Mouse (Mus musculus): ENCODE data around the gene Rora. TPM values are rescaled to one million over a fixed set of nuclear protein-coding genes. Genes with fewer than 3 reads are reported as not detected.

Rora gene
- polyA plus RNA-seq, 1 experiment: 0.86 TPM

DNA sequence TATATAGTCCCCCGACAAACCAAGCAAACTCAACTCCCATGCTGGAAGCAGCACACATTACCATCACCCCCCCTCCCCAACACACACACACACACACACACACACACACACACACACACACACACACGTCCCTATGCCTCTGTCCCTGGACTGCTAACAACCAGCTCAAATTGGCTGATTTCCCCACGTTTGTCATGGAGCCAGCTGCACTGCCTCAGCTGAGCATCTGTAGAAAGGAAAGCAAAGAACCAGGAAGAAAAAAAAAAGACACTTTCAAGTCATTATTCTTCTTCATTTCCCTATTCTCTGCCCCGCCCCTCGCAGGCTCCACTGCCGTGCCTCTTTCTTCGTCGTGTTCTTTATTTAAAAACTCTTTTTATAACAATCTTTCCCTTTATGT, 235.1 kb downstream of the Rora start:
- TF ChIP-seq POLR2A (IDR thresholded peaks at IDR 0.05; ENCODE audit: insufficient read length, low read depth) (no peak), TCF3 (IDR thresholded peaks at IDR 0.05; ENCODE audit: insufficient read length, low read depth) (no peak), TCF12 (IDR thresholded peaks at IDR 0.05; ENCODE audit: insufficient read depth, poor library complexity, severe bottlenecking) (no peak), MYOD1 (IDR thresholded peaks at IDR 0.05; ENCODE audit: control insufficient read depth in 1 of 3, insufficient read length in 2 of 3, low read depth in 2 of 3) (no peak), CEBPB (IDR thresholded peaks at IDR 0.05; ENCODE audit: insufficient read depth, poor library complexity, severe bottlenecking) (no peak)

DNA sequence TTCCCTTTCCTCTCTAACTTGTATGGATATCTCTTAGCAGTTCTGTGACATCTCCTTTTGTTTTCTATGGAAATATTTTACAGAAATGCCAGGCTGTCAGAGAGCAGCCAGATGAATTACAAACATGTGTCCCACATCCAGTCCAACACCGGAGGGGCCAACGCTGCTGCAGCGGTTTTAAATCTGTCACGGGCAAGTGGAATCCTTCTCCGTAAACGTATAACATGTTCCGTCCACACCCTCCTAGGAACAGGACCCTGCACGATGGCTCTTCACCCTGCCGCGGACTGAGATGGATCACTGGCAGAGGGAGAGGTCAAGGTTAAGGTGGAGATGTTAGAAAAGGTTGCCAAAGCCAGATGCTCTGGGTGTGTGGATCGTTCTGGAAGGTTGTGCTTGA, 237.8 kb downstream of the Rora start:
- no peaks in the 10 kb centered on the region for H3K27me3 ChIP-seq (ENCODE audit: control insufficient read depth, insufficient read depth, insufficient read length)
- H3K79me2 ChIP-seq (ENCODE audit: control insufficient read depth, insufficient read depth): no peaks in the 10 kb centered on the region
- no peaks in the 10 kb centered on the region for H3K36me3 ChIP-seq (ENCODE audit: control insufficient read depth, insufficient read depth)
- TF ChIP-seq POLR2A (IDR thresholded peaks at IDR 0.05; ENCODE audit: insufficient read length, low read depth): no peak
- TF ChIP-seq CEBPB (IDR thresholded peaks at IDR 0.05; ENCODE audit: insufficient read depth, poor library complexity, severe bottlenecking): no peak
- no peak for TF ChIP-seq USF1 (IDR thresholded peaks at IDR 0.05; ENCODE audit: low read depth)
- TF ChIP-seq E2F4 (IDR thresholded peaks at IDR 0.05; ENCODE audit: insufficient read depth): no peak
- TF ChIP-seq SRF (IDR thresholded peaks at IDR 0.05; ENCODE audit: control insufficient read depth, insufficient read length, low read depth): no peak
- no peak for TF ChIP-seq REST (IDR thresholded peaks at IDR 0.05; ENCODE audit: insufficient read depth, insufficient read length)
- TF ChIP-seq MYOD1 (IDR thresholded peaks at IDR 0.05; ENCODE audit: control insufficient read depth in 1 of 3, insufficient read length in 2 of 3, low read depth in 2 of 3): no peak
- TF ChIP-seq TCF12 (IDR thresholded peaks at IDR 0.05; ENCODE audit: insufficient read depth, poor library complexity, severe bottlenecking): no peak
- no peak for TF ChIP-seq TCF3 (IDR thresholded peaks at IDR 0.05; ENCODE audit: insufficient read length, low read depth)
- TF ChIP-seq POLR2AphosphoS2 (IDR thresholded peaks at IDR 0.05; ENCODE audit: insufficient read length, low read depth): no peak
- H3ac ChIP-seq (ENCODE audit: control insufficient read depth, insufficient read length): no peak overlapping the region
- H3K4me2 ChIP-seq (ENCODE audit: low read depth): no peak overlapping the region
- H3K4me3 ChIP-seq: no peak overlapping the region

More for the DNA sequence above, 235.1 kb downstream of the Rora start:
- H3K79me2 ChIP-seq (ENCODE audit: control insufficient read depth, insufficient read depth): no peaks in the 10 kb centered on the region
- no peak overlapping the region for H3K4me3 ChIP-seq
- H3K4me2 ChIP-seq (ENCODE audit: low read depth): no peak overlapping the region
- no peak overlapping the region for H3ac ChIP-seq (ENCODE audit: control insufficient read depth, insufficient read length)
- H3K36me3 ChIP-seq (ENCODE audit: control insufficient read depth, insufficient read depth): no peaks in the 10 kb centered on the region
- no peaks in the 10 kb centered on the region for H3K27me3 ChIP-seq (ENCODE audit: control insufficient read depth, insufficient read depth, insufficient read length)

DNA sequence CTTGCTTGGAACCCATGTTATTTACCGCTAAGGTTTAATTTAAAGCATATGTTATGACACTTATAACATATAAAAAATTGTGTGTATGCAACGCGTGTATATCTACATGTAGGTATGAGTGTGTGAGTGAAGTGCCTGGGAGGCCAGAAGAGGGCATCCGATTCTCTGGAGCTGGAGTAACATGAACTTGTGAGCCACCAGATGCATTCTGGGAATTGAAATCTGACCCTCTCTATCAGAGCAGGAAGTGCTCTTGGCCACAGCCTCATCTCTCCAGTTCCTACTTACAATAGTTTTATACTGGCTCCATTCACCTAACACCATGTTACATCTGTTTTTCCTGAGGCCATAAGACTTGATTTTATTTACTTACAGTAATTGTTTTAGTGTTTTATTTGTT, 238.8 kb downstream of the Rora start:
- no peak overlapping the region for H3K4me2 ChIP-seq (ENCODE audit: low read depth)
- H3K4me3 ChIP-seq: no peak overlapping the region
- no peak overlapping the region for H3ac ChIP-seq (ENCODE audit: control insufficient read depth, insufficient read length)
- TF ChIP-seq POLR2AphosphoS2 (IDR thresholded peaks at IDR 0.05; ENCODE audit: insufficient read length, low read depth) (no peak), E2F4 (IDR thresholded peaks at IDR 0.05; ENCODE audit: insufficient read depth) (no peak)
- H3K79me2 ChIP-seq (ENCODE audit: control insufficient read depth, insufficient read depth): no peaks in the 10 kb centered on the region
- no peaks in the 10 kb centered on the region for H3K27me3 ChIP-seq (ENCODE audit: control insufficient read depth, insufficient read depth, insufficient read length)
- no peaks in the 10 kb centered on the region for H3K36me3 ChIP-seq (ENCODE audit: control insufficient read depth, insufficient read depth)

DNA sequence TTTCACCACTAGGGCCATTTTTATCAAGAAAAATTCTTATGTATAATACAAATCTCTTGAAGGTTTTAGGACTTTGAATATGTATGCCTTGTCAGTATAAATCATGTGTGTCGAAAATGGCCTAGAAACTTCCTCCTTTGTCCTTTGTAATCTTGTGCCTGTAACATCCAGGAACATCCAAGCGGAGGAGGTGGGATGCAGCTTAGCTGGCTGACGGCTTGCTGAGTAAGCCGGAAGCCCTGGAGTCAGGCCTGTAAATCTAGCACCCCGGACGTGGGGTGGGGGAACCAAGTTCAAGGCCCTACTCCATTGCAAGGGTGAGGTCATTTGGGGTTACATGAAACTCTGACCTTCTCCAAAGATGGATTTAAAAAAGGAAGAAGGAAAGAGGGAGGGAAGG, 239.3 kb downstream of the Rora start:
- Histone ChIP-seq H3ac (ENCODE audit: control insufficient read depth, insufficient read length) (no peak overlapping the region), H3K4me2 (ENCODE audit: low read depth) (no peak overlapping the region), H3K79me2 (ENCODE audit: control insufficient read depth, insufficient read depth) (no peaks in the 10 kb centered on the region), H3K27me3 (ENCODE audit: control insufficient read depth, insufficient read depth, insufficient read length) (no peaks in the 10 kb centered on the region), H3K36me3 (ENCODE audit: control insufficient read depth, insufficient read depth) (no peaks in the 10 kb centered on the region), H3K4me3 (no peak overlapping the region)
- TF ChIP-seq MYOG (IDR thresholded peaks at IDR 0.05; ENCODE audit: control insufficient read depth in 1 of 3, insufficient read depth in 1 of 3, insufficient read length in 2 of 3, low read depth in 2 of 3) (no peak), USF1 (IDR thresholded peaks at IDR 0.05; ENCODE audit: low read depth) (no peak), POLR2A (IDR thresholded peaks at IDR 0.05; ENCODE audit: insufficient read length, low read depth) (no peak), POLR2AphosphoS2 (IDR thresholded peaks at IDR 0.05; ENCODE audit: insufficient read length, low read depth) (no peak), TCF3 (IDR thresholded peaks at IDR 0.05; ENCODE audit: insufficient read length, low read depth) (no peak), CEBPB (IDR thresholded peaks at IDR 0.05; ENCODE audit: insufficient read depth, poor library complexity, severe bottlenecking) (no peak), MYOD1 (IDR thresholded peaks at IDR 0.05; ENCODE audit: control insufficient read depth in 1 of 3, insufficient read length in 2 of 3, low read depth in 2 of 3) (no peak), MAX (IDR thresholded peaks at IDR 0.05; ENCODE audit: low read depth) (no peak)

DNA sequence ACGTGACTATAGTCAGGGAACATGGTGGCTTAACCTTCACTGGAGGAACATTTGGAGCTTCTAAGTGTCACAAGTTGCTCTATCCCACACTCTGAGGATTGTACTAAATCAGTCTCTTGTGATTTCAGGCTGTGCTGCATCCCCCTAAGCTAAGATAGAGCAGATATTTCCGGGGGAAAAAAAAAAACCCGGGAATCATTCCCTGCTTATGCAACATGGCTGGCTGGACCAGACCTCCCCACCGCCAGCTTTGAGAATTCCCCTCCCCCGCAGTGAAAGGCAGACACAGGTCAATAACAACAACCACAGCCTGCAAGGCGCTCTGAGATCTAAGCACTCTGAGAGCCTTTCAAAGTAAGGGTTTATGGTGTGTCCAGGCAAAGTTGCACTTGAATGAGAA, 244.7 kb downstream of the Rora start:
- Histone ChIP-seq H3K4me3 (no peak overlapping the region), H3K79me2 (ENCODE audit: control insufficient read depth, insufficient read depth) (no peaks in the 10 kb centered on the region), H3K36me3 (ENCODE audit: control insufficient read depth, insufficient read depth) (no peaks in the 10 kb centered on the region), H3K27me3 (ENCODE audit: control insufficient read depth, insufficient read depth, insufficient read length) (no peaks in the 10 kb centered on the region), H3ac (ENCODE audit: control insufficient read depth, insufficient read length) (no peak overlapping the region), H3K4me2 (ENCODE audit: low read depth) (no peak overlapping the region)
- TF ChIP-seq TCF12 (IDR thresholded peaks at IDR 0.05; ENCODE audit: insufficient read depth, poor library complexity, severe bottlenecking) (no peak), POLR2A (IDR thresholded peaks at IDR 0.05; ENCODE audit: insufficient read length, low read depth) (no peak), MAX (IDR thresholded peaks at IDR 0.05; ENCODE audit: low read depth) (no peak), CEBPB (IDR thresholded peaks at IDR 0.05; ENCODE audit: insufficient read depth, poor library complexity, severe bottlenecking) (no peak), E2F4 (IDR thresholded peaks at IDR 0.05; ENCODE audit: insufficient read depth) (no peak), POLR2AphosphoS2 (IDR thresholded peaks at IDR 0.05; ENCODE audit: insufficient read length, low read depth) (no peak), USF1 (IDR thresholded peaks at IDR 0.05; ENCODE audit: low read depth) (no peak), MYOD1 (IDR thresholded peaks at IDR 0.05; ENCODE audit: control insufficient read depth in 1 of 3, insufficient read length in 2 of 3, low read depth in 2 of 3) (no peak), REST (IDR thresholded peaks at IDR 0.05; ENCODE audit: insufficient read depth, insufficient read length) (no peak), TCF3 (IDR thresholded peaks at IDR 0.05; ENCODE audit: insufficient read length, low read depth) (no peak), MYOG (IDR thresholded peaks at IDR 0.05; ENCODE audit: control insufficient read depth in 1 of 3, insufficient read depth in 1 of 3, insufficient read length in 2 of 3, low read depth in 2 of 3) (no peak), SRF (IDR thresholded peaks at IDR 0.05; ENCODE audit: control insufficient read depth, insufficient read length, low read depth) (no peak)
